Mouse (Mus musculus) embryonic facial prominence, embryonic 12.5 days (tissue): ENCODE data around the gene Appl2. TPM values are rescaled to one million over a fixed set of nuclear protein-coding genes. Genes with fewer than 3 reads are reported as not detected.
A peak's percentile ranks its signal among the peaks of the same experiment; 100 is the strongest.
"Not testable (repeated sequence)": the region's sequence is repeated elsewhere in the genome, so short reads cannot be mapped to it uniquely, and the experiment has no call there.

Experiments
- ATAC-seq: fragments of 200-750 bp; cut with Nextera tagmentation; 2 replicates; pipeline ENCODE4 v1.8.0; 2017; ENCODE audit not compliant: insufficient number of reproducible peaks, insufficient read depth, low FRiP score, low TSS enrichment
- H3K27ac ChIP-seq: fragments of 300-500 bp; sonication (generic); 2 replicates; pipeline ENCODE4 v1.5.1; 2016; ENCODE audit warnings: mild to moderate bottlenecking
- H3K27me3 ChIP-seq: fragments of 300-500 bp; sonication (generic); 2 replicates; pipeline ENCODE4 v1.6.1; 2016; ENCODE audit warnings: mild to moderate bottlenecking, moderate library complexity
- H3K36me3 ChIP-seq: fragments of 300-500 bp; sonication (generic); 2 replicates; pipeline ENCODE4 v1.6.1; 2016; ENCODE audit warnings: mild to moderate bottlenecking
- H3K4me1 ChIP-seq: fragments of 300-500 bp; sonication (generic); 2 replicates; pipeline ENCODE4 v1.6.1; 2016
- H3K4me2 ChIP-seq: fragments of 300-500 bp; sonication (generic); replicated peaks from 2 replicates; pipeline ENCODE4 v1.6.1; 2016; ENCODE audit warnings: mild to moderate bottlenecking, moderate library complexity
- H3K4me3 ChIP-seq: fragments of 300-500 bp; sonication (generic); 2 replicates; pipeline ENCODE4 v1.5.1; 2016; ENCODE audit warnings: mild to moderate bottlenecking
- H3K9ac ChIP-seq: fragments of 300-500 bp; sonication (generic); 2 replicates; pipeline ENCODE4 v1.6.1; 2016; ENCODE audit warnings: mild to moderate bottlenecking, moderate library complexity
- H3K9me3 ChIP-seq: fragments of 300-500 bp; sonication (generic); 2 replicates; pipeline ENCODE4 v1.6.1; 2016; ENCODE audit warnings: mild to moderate bottlenecking, moderate library complexity
- WGBS: fragments of 180-500 bp; shearing (Covaris S2); methylation state at CpG from one replicate; pipeline ENCODE4 v1.1.7; 2016; 5-methylcytosine and 5-hydroxymethylcytosine counted together
- polyA plus RNA-seq: library from polyadenylated mRNA; unstranded; fragments of >200 nt; fragmentation: Nextera tagmentation; extraction: Ambion mirVana; gene quantifications from 2 replicates; pipeline ENCODE4 v1.2.1, GENCODE M21; 2016

The Appl2 gene
- polyA plus RNA-seq: 68.8 and 71.4 TPM in 2 replicates

DNA sequence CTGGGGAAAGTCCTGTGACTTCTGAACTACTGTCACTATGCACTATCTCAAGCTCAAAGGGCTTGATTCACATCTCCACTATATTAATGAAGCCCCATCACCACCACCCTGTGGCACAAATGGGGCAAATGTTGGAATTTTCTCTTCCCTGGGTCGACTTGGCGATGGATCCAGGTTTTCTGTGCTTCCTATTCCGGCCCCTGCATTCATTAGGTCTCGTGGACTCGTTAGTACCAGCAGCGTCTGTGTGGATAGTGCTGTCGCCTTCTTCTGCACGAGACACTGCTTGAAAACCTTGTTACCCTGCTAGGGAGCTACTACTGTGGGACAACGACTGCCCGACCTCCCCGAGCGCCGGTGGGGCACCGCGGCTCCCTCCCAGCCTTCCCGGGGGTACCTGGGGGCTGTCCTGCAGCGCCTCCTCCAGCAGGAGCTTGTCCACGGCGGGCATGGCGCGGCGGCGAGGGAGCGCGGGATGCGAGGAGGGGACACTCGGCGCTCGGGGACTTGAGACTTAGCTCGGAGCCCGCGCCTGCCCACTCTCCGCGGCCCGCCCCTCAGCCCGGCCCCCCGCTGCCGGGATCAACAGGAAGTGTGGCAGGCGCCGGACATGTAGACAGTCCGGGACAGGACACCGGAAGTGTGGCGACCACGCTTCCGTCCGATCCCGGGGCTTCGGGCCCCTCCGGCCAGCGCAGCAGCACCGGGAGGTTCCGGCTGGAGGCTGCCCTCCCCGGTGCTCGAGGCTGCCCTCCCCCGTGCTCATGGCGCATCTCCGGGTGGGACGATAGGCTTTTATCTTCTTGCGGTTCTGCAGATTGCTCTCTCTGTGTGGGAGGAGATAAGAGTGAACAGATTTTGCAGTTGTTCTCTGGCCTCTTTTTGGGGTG, at the start of gene Appl2:
Gene Appl2, minus strand, starts transcription at position 608 of the 890 bp plus-strand sequence.
- Histone ChIP-seq H3K9ac (peak within 1 kb of the TSS; percentile 77), H3K4me1 (peaks cover 23% of the 10 kb centered on the region), H3K36me3 (no peaks in the 10 kb centered on the region), H3K27me3 (no peaks in the 10 kb centered on the region), H3K27ac (peak within 1 kb of the TSS; percentile 69), H3K9me3 (0 out of 2 replicates have a peak, but pooled peaks cover under 1% of the 10 kb centered on the region), H3K4me2 (peak within 1 kb of the TSS; percentile 72), H3K4me3 (peak within 1 kb of the TSS; percentile 81)
- ATAC-seq: peak; percentile 95
- WGBS: under 1% methylated on average over 58 of the region's 59 CpGs

DNA sequence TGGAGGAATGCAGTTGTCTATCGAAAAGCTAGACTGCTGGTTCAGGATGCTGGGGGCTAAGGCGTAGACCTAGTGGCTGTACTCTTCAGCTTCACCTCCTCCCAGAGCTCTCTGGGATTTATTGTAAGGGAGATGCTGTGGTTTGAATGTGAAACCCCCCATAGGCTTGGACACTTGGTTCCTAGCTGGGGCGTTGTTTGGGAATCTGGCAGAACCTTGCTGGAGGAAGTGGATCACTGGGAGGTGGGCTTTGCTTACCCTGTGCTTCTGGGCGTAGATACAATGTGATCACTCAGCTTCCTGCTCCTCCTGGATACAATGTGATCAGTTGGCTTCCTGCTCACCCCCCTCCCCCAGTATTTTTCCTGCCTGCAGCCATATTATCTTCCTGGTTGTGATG, 47.7 kb upstream of the Appl2 start:
- Histone ChIP-seq H3K36me3 (no peaks in the 10 kb centered on the region), H3K4me2 (no peak overlapping the region), H3K27me3 (no peaks in the 10 kb centered on the region), H3K9ac (no peak overlapping the region), H3K4me1 (no peaks in the 10 kb centered on the region), H3K9me3 (no peaks in the 10 kb centered on the region), H3K4me3 (no peak overlapping the region), H3K27ac (no peak overlapping the region)
- 85% methylated on average over 4 of the region's 4 CpGs for WGBS
- no peak for ATAC-seq

DNA sequence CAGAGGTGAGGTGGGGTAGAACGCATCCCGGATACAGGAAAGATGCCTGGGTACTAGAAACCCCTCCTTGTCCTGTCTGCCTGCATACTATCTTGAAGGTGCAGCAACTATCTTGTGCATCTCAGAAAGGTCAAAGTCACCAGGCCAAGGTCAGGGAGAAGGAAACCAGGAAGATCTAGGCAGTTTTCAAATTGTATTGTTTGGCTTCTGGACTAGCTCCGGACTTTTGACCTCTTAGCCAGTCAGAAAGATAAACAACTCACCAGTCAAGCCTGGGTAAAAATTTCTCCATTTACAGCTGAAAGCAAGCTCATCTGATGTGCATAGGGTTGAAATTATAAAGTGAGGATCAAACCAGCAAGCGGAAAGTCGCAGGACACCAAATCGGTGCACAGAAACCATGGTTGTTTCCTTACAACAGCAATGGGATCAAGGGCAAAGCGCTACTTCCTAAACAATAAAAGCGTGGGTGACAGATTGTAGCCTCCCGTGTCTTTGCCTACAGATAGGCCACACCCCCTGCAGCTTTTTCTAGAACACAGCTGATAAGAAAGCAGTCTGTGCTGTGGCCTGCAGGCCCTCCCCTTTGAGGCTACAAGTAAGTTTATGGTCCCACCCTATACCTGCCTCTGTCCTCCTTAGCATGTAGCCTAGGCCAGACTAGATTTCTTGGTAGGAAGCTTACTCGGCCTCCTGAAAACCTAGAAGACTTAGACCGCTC, 43.8 kb upstream of the Appl2 start:
- Histone ChIP-seq H3K27me3 (no peaks in the 10 kb centered on the region), H3K27ac (no peak overlapping the region), H3K9me3 (no peaks in the 10 kb centered on the region), H3K4me2 (no peak overlapping the region), H3K4me3 (no peak overlapping the region), H3K4me1 (no peaks in the 10 kb centered on the region), H3K36me3 (no peaks in the 10 kb centered on the region), H3K9ac (no peak overlapping the region)
- 86% methylated on average over 11 of the region's 11 CpGs for WGBS
- no peak for ATAC-seq

DNA sequence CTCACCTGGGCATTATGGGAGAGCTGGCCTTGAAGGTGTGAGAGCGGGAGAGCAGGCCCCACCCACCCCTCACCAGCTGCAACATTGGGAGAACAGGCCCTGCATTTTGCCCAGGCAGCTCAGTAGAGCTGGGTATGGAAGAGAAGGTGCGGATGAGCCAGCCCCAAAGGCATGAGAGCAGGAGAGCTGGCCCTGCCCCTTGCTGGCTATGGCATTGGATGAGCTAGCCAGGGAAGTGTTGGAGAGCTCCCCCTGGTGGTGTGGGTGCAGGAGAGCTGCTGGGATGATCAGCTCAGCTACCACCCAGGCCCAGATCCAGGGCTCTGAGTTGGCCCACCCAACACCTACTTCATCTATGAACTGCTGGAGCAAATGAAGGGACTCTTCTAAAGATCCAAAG, 39.7 kb upstream of the Appl2 start:
- Histone ChIP-seq H3K4me3 (no peak overlapping the region), H3K9me3 (no peaks in the 10 kb centered on the region), H3K36me3 (no peaks in the 10 kb centered on the region), H3K27ac (no peak overlapping the region), H3K4me1 (no peaks in the 10 kb centered on the region), H3K9ac (no peak overlapping the region), H3K27me3 (no peaks in the 10 kb centered on the region), H3K4me2 (no peak overlapping the region)
- no peak for ATAC-seq
- WGBS: 90% methylated on average over 2 of the region's 2 CpGs

DNA sequence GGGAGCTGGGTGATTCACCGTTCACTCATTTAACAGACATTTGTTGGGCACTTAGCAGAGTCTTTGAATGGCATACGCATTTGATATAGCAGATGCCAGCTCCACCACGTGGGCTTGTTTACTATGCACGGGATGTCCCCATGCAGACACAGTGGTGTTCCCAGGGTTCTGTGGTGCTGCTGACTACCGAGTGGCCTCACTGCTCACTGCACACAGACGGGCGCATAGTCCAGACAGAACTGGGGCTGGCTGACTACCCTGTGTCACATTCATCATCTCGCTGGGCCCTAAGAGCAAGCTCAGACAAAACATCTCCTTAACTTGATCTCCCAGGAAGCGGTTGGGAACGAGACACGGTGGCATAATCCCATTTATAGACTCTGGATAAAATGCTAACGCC, 32.8 kb upstream of the Appl2 start:
- no peaks in the 10 kb centered on the region for H3K27me3 ChIP-seq
- no peak for ATAC-seq
- no peak overlapping the region for H3K27ac ChIP-seq
- WGBS: 89% methylated on average over 12 of the region's 12 CpGs
- H3K4me3 ChIP-seq: no peak overlapping the region
- H3K4me1 ChIP-seq: no peaks in the 10 kb centered on the region
- no peak overlapping the region for H3K9ac ChIP-seq
- H3K36me3 ChIP-seq: no peaks in the 10 kb centered on the region
- H3K9me3 ChIP-seq: no peaks in the 10 kb centered on the region
- H3K4me2 ChIP-seq: no peak overlapping the region

DNA sequence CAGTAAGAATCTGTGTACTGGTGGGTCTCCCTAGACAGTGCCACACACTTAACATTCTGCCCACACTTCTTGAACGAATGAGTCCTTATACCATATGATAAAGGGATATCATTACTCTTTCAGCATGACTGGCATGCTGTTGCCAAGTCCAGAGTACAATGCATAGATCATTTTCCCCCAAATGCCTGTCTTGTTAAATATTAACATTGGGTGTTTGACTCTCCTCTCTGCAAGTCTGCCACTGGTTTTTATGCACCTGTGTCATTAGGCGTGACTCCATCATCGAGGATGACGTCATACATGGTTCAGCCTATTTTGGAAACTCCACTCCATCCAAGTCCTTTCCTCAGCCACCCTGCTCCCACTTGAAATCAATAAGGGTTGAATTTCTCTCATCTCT, 18.0 kb upstream of the Appl2 start:
- Histone ChIP-seq H3K27ac (no peak overlapping the region), H3K36me3 (no peaks in the 10 kb centered on the region), H3K9ac (no peak overlapping the region), H3K27me3 (no peaks in the 10 kb centered on the region), H3K4me1 (no peaks in the 10 kb centered on the region), H3K9me3 (no peaks in the 10 kb centered on the region), H3K4me2 (no peak overlapping the region), H3K4me3 (no peak overlapping the region)
- WGBS: 92% methylated on average over 4 of the region's 4 CpGs
- no peak for ATAC-seq

DNA sequence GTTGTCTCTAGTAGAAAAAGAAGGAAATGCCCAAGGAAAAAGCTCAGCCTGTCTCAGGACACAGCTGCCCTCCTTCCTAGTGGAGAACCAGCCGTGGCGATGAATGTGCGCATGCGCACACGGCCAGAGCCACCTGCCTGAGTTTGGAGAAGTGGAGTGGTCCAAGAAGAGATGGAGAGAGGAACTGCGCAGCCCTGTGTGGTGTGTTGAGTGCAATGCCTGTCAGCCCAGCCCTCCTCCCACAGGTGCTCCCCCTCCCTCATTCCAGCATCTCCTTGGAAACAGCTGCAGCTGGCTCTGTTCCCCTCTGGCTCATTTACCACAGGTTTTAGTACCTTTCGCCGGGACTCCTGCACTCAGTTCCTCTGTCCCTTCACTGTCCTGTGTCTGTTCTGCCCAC, 13.4 kb upstream of the Appl2 start:
- Histone ChIP-seq H3K36me3 (no peaks in the 10 kb centered on the region), H3K9me3 (no peaks in the 10 kb centered on the region), H3K27ac (no peak overlapping the region), H3K9ac (no peak overlapping the region), H3K4me3 (no peak overlapping the region), H3K27me3 (no peaks in the 10 kb centered on the region), H3K4me1 (no peaks in the 10 kb centered on the region), H3K4me2 (no peak overlapping the region)
- ATAC-seq: no peak
- WGBS: 80% methylated on average over 8 of the region's 8 CpGs

DNA sequence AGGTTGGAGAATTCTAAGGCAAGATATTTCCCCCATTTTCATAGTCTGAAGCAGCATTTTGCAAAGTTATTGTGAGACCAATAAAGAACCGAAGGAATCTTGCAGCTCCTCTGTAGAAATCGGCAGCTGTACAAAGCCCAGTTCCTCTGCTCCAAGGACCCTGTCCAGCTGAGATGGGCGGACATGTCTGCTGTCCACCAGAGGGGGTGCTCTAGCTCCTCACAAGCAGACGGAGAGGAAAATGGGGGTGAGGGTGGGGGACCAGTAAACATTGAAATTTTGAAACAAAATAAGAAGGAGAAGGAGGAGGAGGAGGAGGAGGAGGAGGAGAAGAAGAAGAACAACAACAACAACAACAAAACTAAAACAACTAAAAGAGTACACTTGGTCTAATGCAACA, 12.1 kb upstream of the Appl2 start:
- Histone ChIP-seq H3K4me3 (no peak overlapping the region), H3K9ac (no peak overlapping the region), H3K4me1 (no peaks in the 10 kb centered on the region), H3K4me2 (no peak overlapping the region), H3K27me3 (no peaks in the 10 kb centered on the region), H3K27ac (no peak overlapping the region), H3K9me3 (no peaks in the 10 kb centered on the region), H3K36me3 (no peaks in the 10 kb centered on the region)
- ATAC-seq: no peak
- 76% methylated on average over 4 of the region's 4 CpGs for WGBS

DNA sequence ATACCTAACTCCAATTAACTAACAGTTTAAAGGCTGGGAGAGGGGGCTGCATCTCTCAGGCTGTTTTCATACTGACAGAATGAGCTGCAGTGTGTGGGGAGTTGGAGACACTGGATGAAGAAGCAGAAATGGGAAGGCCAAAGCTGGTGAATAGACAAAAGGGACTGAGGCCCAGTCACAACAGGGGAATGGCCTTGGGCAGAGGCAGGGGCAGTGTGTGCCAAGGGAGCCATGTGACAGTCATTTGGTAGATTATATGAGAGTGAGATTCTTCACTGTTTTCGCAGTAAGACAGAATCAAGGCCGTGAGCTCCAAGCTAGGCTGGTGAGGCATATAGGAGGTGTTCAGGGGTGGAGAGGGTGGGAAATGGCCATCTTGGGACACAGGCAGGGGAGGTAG, 6.1 kb upstream of the Appl2 start:
- Histone ChIP-seq H3K4me2 (no peak overlapping the region), H3K4me3 (no peak overlapping the region), H3K9me3 (0 out of 2 replicates have a peak, but pooled peaks cover 4% of the 10 kb centered on the region), H3K27ac (no peak overlapping the region), H3K9ac (no peak overlapping the region), H3K4me1 (no peaks in the 10 kb centered on the region), H3K27me3 (no peaks in the 10 kb centered on the region), H3K36me3 (no peaks in the 10 kb centered on the region)
- ATAC-seq: no peak
- WGBS: 84% methylated on average over 2 of the region's 2 CpGs

DNA sequence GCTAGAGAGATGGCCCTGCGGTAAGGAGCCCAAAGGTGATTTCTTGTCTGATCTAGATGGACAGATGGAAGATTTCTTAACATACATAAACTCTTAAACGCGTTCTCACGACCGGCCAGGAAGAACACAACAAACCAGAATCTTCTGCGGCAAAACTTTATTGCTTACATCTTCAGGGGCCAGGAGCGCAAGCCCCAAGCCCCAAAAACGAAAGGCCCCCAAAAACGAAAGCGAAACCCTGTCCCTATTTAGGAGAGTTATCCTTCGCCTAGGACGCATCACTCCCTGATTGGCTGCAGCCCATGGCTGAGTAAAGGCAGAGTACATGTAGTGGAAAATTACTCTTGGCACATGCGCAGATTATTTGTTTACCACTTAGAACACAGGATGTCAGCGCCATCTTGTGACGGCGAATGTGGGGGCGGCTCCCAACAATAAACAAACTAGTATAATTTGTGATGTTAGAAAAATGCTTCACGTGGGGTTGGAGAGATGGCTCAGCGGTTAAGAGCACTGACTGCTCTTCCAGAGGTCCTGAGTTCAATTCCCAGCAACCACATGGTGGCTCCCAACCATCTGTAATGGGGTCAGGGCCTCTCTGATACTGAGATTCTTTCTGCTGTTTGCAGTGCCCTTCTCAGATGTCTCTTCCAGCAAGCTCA, 3.8 kb upstream of the Appl2 start:
- not testable (repeated sequence) for H3K4me2 ChIP-seq, H3K4me3 ChIP-seq, ATAC-seq, H3K9me3 ChIP-seq, H3K4me1 ChIP-seq, H3K27me3 ChIP-seq, H3K9ac ChIP-seq, H3K36me3 ChIP-seq, H3K27ac ChIP-seq
- 90% methylated on average over 19 of the region's 19 CpGs for WGBS

DNA sequence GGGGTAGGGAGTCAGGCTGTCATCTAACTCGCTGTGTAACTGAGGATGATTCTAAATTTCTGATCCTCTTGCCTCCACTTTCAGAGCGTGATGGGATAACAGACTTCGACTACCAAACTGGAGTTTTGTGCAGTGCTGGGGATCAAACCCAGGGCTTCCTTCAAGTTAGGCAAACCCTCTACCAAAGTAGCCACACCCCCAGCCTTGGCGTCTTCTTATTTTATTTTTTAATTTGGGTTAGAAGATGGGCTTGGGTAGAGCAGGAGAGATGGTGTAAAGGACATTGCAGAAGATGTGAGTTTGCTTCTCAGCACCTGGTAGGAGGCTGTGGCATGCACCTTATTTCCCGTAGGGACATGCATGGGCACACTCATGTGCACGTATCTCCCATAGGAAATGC, 499 bp upstream of the Appl2 start:
- 28% methylated on average over 6 of the region's 6 CpGs for WGBS
- Histone ChIP-seq H3K27me3 (no peaks in the 10 kb centered on the region), H3K9me3 (0 out of 2 replicates have a peak, but pooled peaks cover 4% of the 10 kb centered on the region), H3K27ac (0 out of 2 replicates have a peak overlapping the region, but pooled peaks have one; percentile 69), H3K4me3 (peak overlapping the region; percentile 81), H3K36me3 (no peaks in the 10 kb centered on the region), H3K4me1 (peaks cover 23% of the 10 kb centered on the region), H3K4me2 (peak overlapping the region; percentile 72), H3K9ac (peak overlapping the region; percentile 77)
- 0 out of 2 replicates have a peak, but pooled peaks have one; percentile 29 for ATAC-seq
